Mouse (Mus musculus) cortical plate, adult 2 months (tissue): Measurements from ENCODE around the gene Jazf1.

Source experiments
- CTCF ChIP-seq: fragments of 200-500 bp; IDR thresholded peaks from 2 replicates; pipeline ENCODE4 v1.5.1; 2011; ENCODE audit warnings: mild to moderate bottlenecking, control low read depth, low read length; ENCODE audit not compliant: insufficient read depth; ENCODE audit errors: extremely low read depth
- POLR2A ChIP-seq: fragments of 200-500 bp; IDR thresholded peaks from 2 replicates; pipeline ENCODE4 v1.6.1; 2011; ENCODE audit warnings: mild to moderate bottlenecking, low read length, control low read depth; ENCODE audit not compliant: insufficient read depth; ENCODE audit errors: extremely low read depth

GRCm38 (mm10) chr6:52967557-52968270 lies 100.7 kb downstream of the Jazf1 start:
- TF ChIP-seq CTCF: no peak
- TF ChIP-seq POLR2A: no peak
